Mouse (Mus musculus): ENCODE results near the gene Pgap2. TPM values are rescaled to one million over a fixed set of nuclear protein-coding genes. Genes with fewer than 3 reads are reported as not detected.

Pgap2 gene
- polyA plus RNA-seq, 1 experiment: not detected

DNA sequence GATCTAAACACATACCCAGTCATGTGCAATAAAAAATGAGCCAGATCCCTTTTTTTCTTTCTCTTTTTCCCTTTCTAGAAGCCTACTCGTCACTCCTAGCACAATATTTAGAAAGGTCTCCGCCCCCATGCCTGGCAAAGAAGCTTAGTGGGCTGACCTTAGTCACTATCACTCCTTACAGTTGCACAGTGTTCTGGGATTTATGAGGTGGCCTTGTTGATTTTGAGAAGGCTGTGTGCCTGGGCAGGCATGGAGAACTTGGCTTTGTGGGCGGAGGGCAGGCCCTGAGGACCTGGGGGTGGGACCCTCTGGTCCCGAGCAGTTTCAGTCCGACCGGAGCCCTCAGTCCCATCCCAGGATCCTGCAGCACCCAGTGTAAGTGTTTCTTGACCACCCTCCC is 19.8 kb downstream of the Pgap2 start:
- H3K27ac ChIP-seq (ENCODE audit: insufficient read depth, low read depth, low read length): no peak overlapping the region
- H3K4me3 ChIP-seq (ENCODE audit: insufficient read depth, low read depth, low read length): no peak overlapping the region
- WGBS: 77% methylated on average over 6 of the region's 6 CpGs
- peaks cover 5% of the 10 kb centered on the region; the same call in 1 of the 2 replicates for H3K4me1 ChIP-seq (ENCODE audit: control insufficient read depth, insufficient read depth, low read length)
- TF ChIP-seq POLR2A (IDR thresholded peaks at IDR 0.05; ENCODE audit: insufficient read depth, low read depth, low read length): no peak

DNA sequence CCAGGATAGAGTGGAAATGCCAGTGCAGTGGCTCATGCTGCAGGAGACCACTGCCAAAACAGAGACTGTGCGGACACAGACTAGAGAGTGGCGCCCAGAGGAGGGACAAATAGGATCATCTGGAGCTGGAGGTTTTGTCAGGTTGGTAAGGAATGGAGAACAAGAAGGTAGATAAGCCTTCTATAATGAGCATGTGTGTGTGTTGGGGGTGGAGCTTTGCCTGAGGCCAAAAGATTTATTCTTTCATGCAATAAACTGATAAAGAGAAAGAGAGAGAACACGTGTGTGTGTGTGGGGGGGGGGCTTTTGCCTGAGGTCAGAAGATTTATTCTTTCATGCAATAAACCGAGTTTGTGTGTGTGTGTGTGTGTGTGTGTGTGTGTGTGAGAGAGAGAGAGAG is 23.1 kb downstream of the Pgap2 start:
- no peak overlapping the region for H3K4me3 ChIP-seq (ENCODE audit: insufficient read depth, low read depth, low read length)
- 88% methylated on average over 4 of the region's 4 CpGs for WGBS
- peaks cover 5% of the 10 kb centered on the region; the same call in 1 of the 2 replicates for H3K4me1 ChIP-seq (ENCODE audit: control insufficient read depth, insufficient read depth, low read length)
- H3K27ac ChIP-seq (ENCODE audit: insufficient read depth, low read depth, low read length): no peak overlapping the region
- no peak for TF ChIP-seq POLR2A (IDR thresholded peaks at IDR 0.05; ENCODE audit: insufficient read depth, low read depth, low read length)
- TF ChIP-seq CTCF (IDR thresholded peaks at IDR 0.05; ENCODE audit: insufficient read depth, low read depth, low read length): no peak

DNA sequence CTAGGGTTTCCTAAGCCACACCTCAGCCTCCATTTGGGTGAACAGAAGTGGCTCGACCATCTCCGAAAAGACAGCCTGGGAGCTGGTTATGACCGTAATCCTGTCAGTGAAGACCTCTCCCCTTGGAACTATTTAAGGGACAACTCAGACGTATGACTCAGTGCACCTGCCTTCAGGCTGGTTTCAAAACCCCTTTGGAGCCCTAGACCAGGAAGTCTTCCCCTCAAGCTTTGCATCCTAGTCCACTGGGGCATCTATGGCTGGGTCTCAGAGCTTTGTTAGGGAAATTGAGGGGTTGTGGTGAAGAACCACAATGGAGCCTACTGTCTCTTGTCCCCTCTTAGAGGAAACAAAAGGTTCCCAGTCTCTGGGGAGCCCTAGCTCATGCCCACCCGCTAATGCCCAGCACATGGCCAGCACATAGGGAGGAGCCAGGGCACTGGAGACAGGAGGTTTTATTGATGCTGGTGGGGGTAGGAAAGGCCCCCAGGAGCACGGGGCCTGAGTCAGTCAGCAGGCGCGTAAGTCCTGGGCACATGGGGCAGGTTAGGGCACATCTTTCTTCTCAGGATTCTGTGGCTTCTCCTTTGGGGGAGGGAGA is 28.8 kb downstream of the Pgap2 start:
- Histone ChIP-seq H3K27ac (ENCODE audit: insufficient read depth, low read depth, low read length) (no peak overlapping the region), H3K4me1 (ENCODE audit: control insufficient read depth, insufficient read depth, low read length) (peaks cover under 1% of the 10 kb centered on the region; the same call in 1 of the 2 replicates), H3K4me3 (ENCODE audit: insufficient read depth, low read depth, low read length) (no peak overlapping the region)
- TF ChIP-seq CTCF (IDR thresholded peaks at IDR 0.05; ENCODE audit: insufficient read depth, low read depth, low read length) (no peak), POLR2A (IDR thresholded peaks at IDR 0.05; ENCODE audit: insufficient read depth, low read depth, low read length) (no peak)
- WGBS: 82% methylated on average over 8 of the region's 8 CpGs

DNA sequence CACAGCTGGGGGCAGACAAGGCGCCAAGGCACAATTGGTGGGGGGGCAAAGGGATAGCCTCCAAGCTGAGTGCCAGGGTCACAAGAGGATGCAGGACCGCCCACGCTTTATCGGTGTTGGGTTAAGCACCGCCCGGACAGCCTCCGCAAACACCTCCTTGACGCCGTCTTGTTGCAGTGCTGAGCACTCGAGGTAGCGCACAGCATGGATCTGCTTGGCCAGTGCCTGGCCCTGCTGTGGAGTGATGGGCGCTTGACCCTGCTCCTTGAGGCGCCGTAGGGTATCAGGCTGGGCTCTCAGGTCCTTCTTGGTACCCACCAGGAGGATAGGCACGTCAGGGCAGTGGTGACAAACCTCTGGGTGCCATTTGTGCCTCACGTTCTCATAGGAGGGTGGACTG is 29.6 kb downstream of the Pgap2 start:
- Histone ChIP-seq H3K27ac (ENCODE audit: insufficient read depth, low read depth, low read length) (no peak overlapping the region), H3K4me1 (ENCODE audit: control insufficient read depth, insufficient read depth, low read length) (peaks cover 3% of the 10 kb centered on the region; the same call in 1 of the 2 replicates), H3K4me3 (ENCODE audit: insufficient read depth, low read depth, low read length) (no peak overlapping the region)
- 94% methylated on average over 16 of the region's 16 CpGs for WGBS
- TF ChIP-seq CTCF (IDR thresholded peaks at IDR 0.05; ENCODE audit: insufficient read depth, low read depth, low read length): no peak
- no peak for TF ChIP-seq POLR2A (IDR thresholded peaks at IDR 0.05; ENCODE audit: insufficient read depth, low read depth, low read length)

DNA sequence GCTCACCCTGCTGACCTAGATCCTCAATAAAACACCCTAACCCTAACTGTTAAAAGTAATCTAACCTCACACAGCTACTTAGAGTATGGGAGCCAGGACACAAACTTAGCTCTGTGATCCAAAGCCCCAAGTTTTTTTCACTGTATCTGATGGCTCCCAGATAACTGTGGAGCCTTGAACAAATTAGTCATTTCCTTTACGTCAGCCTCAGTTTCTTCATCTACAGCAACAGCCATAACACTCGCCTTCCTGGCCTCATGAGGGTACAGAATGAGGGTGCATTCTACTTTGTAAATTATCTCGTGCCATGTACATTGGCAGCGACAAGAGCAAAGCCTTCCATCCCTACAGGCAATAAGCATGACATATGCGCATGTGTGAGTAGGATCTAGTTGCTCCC is 32.4 kb downstream of the Pgap2 start:
- Histone ChIP-seq H3K4me3 (ENCODE audit: insufficient read depth, low read depth, low read length) (no peak overlapping the region), H3K4me1 (ENCODE audit: control insufficient read depth, insufficient read depth, low read length) (peaks cover 6% of the 10 kb centered on the region; the same call in 1 of the 2 replicates), H3K27ac (ENCODE audit: insufficient read depth, low read depth, low read length) (no peak overlapping the region)
- 87% methylated on average over 5 of the region's 5 CpGs for WGBS
- TF ChIP-seq POLR2A (IDR thresholded peaks at IDR 0.05; ENCODE audit: insufficient read depth, low read depth, low read length): no peak
- no peak for TF ChIP-seq CTCF (IDR thresholded peaks at IDR 0.05; ENCODE audit: insufficient read depth, low read depth, low read length)

DNA sequence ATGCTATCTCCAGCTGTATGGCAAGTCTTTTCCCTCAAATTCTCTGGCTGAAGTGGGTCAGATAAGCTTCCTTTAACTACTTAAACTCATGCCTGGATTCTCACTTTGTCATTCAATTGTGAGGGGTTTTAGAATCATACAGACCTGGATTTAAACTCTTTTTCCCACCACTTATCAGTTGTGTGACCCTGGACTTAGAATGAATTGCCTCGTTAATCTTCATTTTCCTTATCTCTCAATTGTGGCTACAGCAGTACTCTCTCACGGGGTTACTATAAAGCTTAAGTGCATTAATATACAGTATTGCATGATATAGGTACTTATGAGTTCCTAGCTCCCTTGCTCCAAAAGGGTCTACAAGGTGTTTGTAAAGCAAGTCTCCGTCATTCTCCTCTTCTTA is 32.9 kb downstream of the Pgap2 start:
- WGBS: 90% methylated on average over 3 of the region's 3 CpGs
- H3K4me1 ChIP-seq (ENCODE audit: control insufficient read depth, insufficient read depth, low read length): peaks cover 6% of the 10 kb centered on the region; the same call in 1 of the 2 replicates
- H3K4me3 ChIP-seq (ENCODE audit: insufficient read depth, low read depth, low read length): no peak overlapping the region
- H3K27ac ChIP-seq (ENCODE audit: insufficient read depth, low read depth, low read length): no peak overlapping the region
- TF ChIP-seq CTCF (IDR thresholded peaks at IDR 0.05; ENCODE audit: insufficient read depth, low read depth, low read length): no peak
- no peak for TF ChIP-seq POLR2A (IDR thresholded peaks at IDR 0.05; ENCODE audit: insufficient read depth, low read depth, low read length)

DNA sequence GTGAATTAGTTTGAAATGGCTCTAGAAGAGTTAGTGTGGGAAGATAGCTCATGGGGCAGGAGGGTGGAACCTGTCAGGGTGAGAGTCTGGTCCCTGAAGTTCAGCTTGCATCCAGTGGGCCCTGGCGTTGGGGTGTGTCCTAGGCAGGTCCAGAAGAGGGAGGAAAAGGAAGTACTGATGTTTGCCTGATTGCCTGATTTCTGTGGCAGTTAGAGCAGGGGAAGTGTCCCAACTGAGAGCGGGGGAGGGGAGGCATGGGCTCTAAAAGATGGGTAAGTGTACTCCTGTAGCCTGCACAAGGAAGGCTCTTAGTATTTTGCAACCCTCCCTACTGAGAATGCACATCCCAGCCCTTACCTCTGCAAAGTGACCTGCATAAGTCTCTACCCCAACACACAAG is 33.9 kb downstream of the Pgap2 start:
- Histone ChIP-seq H3K4me3 (ENCODE audit: insufficient read depth, low read depth, low read length) (no peak overlapping the region), H3K4me1 (ENCODE audit: control insufficient read depth, insufficient read depth, low read length) (peaks cover 6% of the 10 kb centered on the region; the same call in 1 of the 2 replicates), H3K27ac (ENCODE audit: insufficient read depth, low read depth, low read length) (no peak overlapping the region)
- WGBS: 79% methylated on average over 2 of the region's 2 CpGs
- TF ChIP-seq POLR2A (IDR thresholded peaks at IDR 0.05; ENCODE audit: insufficient read depth, low read depth, low read length): no peak
- no peak for TF ChIP-seq CTCF (IDR thresholded peaks at IDR 0.05; ENCODE audit: insufficient read depth, low read depth, low read length)

DNA sequence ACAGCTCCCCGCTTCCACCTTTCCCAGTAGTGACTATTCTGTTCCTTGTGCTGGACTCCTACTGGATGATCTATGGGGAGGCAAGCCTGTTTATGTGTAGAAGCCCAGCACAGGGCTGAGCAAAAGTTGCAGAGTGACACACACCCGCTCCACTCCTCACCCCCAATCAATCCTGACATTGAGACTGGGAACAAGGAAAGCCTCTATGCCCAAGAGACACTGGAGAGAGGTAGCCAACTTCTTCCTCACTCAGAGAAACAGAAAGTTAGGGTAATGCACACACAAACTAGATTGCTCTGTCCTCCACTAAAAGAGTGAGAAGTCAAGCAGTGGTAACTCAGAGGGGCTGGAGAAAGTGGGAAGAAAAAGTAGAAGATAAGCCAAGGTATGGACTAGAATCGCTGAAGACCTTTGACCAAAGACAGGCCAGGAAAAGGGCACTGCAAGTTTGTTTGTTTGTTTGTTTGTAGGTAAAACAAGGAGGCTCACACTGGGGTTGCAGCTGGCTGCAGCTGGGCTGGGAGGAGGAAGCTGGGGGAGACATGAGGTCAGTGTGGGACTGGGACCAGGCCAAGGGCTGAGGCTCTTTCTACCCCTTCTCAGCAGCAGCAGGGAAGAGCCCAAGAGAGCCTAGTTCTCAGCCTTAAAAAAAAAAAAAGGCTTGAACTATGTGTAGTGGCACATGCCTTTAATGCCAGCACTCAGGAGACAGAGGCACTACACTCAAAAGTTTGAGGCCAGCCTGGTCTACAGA is 35.0 kb downstream of the Pgap2 start:
- Histone ChIP-seq H3K27ac (ENCODE audit: insufficient read depth, low read depth, low read length) (0 out of 2 replicates have a peak overlapping the region, but pooled peaks have one; percentile 25), H3K4me3 (ENCODE audit: insufficient read depth, low read depth, low read length) (no peak overlapping the region)
- WGBS: 79% methylated on average over 3 of the region's 3 CpGs

DNA sequence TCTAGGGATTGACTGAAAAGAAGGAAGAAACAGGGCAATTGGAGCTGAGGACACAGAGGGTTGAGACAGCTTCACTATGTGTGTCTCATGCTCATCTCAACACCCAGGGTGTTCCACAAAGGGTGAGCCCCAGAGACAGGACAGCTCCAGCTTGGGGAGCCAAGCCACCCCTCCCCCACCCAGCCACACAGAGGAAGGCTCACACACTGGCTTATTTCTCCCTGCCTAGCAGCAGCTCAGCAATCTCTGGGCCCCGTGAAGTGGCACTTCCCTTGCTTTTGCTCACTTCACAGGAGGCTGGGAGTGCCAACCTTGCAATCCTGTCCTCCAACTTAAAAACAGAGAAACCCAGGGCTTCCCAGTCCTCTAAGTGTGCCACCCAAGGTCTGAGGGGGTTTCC is 35.8 kb downstream of the Pgap2 start:
- no peak overlapping the region for H3K4me3 ChIP-seq (ENCODE audit: insufficient read depth, low read depth, low read length)
- no peak overlapping the region for H3K27ac ChIP-seq (ENCODE audit: insufficient read depth, low read depth, low read length)
- 21% methylated on average over 1 of the region's 1 CpGs for WGBS

More for the DNA sequence above, 35.0 kb downstream of the Pgap2 start:
- no peak for TF ChIP-seq CTCF (IDR thresholded peaks at IDR 0.05; ENCODE audit: insufficient read depth, low read depth, low read length)
- no peak for TF ChIP-seq POLR2A (IDR thresholded peaks at IDR 0.05; ENCODE audit: insufficient read depth, low read depth, low read length)
- peaks cover 13% of the 10 kb centered on the region; the same call in 1 of the 2 replicates for H3K4me1 ChIP-seq (ENCODE audit: control insufficient read depth, insufficient read depth, low read length)

More for the DNA sequence above, 35.8 kb downstream of the Pgap2 start:
- H3K4me1 ChIP-seq (ENCODE audit: control insufficient read depth, insufficient read depth, low read length): peaks cover 13% of the 10 kb centered on the region; the same call in 1 of the 2 replicates
- TF ChIP-seq CTCF (IDR thresholded peaks at IDR 0.05; ENCODE audit: insufficient read depth, low read depth, low read length): no peak
- TF ChIP-seq POLR2A (IDR thresholded peaks at IDR 0.05; ENCODE audit: insufficient read depth, low read depth, low read length): no peak
